Comparison of ENCODE assay signal across 14 mouse cellular contexts in genomic region chr12:71345471-71345870, GRCm38 (mm10). TPM values are rescaled to one million over a fixed set of nuclear protein-coding genes. Genes with fewer than 3 reads are reported as not detected.
A peak's percentile ranks its signal among the peaks of the same experiment; 100 is the strongest.
DNase-seq lines count a peak whose midpoint lies in the region; ATAC-seq and TF ChIP-seq lines count a peak whose summit lies in the region.
"Had no signal": no experiment of that assay in that cellular context is flagged by ENCODE, and none has a peak within 500 bp of the region (broad histone marks: within the 10 kb centered on the region; RNA-seq: fewer than 3 reads in every experiment).

No protein-coding gene starts in this region.

- TF ChIP-seq POLR2A in lung, adult 2 months (IDR thresholded peaks at IDR 0.05; ENCODE audit: borderline replicate concordance, extremely low read depth, low read depth, low read length), result no peak

- WGBS in heart, embryonic 13.5 days, result 59% methylated on average over 7 of the region's 7 CpGs
- WGBS in lung, embryonic 14.5 days, result 24% methylated on average over 7 of the region's 7 CpGs
- WGBS in lung, adult 2 months, result 63% methylated on average over 7 of the region's 7 CpGs
- 45% methylated on average over 7 of the region's 7 CpGs for WGBS in stomach, embryonic 16.5 days

- DNase-seq in heart, postnatal 25 days (ENCODE audit: low spot score), result no peak
- DNase-seq in lung, embryonic 14.5 days, result peak; percentile 62
- DNase-seq in lung, adult 2 months, result no peak
- peak; percentile 14 for DNase-seq in kidney, postnatal 14 days
- no peak for DNase-seq in cerebellum, postnatal 14 days
- DNase-seq: adrenal gland, postnatal 25 days; cerebellum, postnatal 25 days; layer of hippocampus, adult 9-11 months had no signal

- H3K9ac ChIP-seq in heart, embryonic 13.5 days, result no peak overlapping the region
- H3K9ac ChIP-seq in lung, embryonic 14.5 days, result no peak overlapping the region
- H3K9ac ChIP-seq in stomach, embryonic 16.5 days (ENCODE audit: low read length), result no peak overlapping the region
- H3K9ac ChIP-seq: hindbrain, embryonic 13.5 days had no signal

- no peaks in the 10 kb centered on the region for H3K36me3 ChIP-seq in heart, embryonic 13.5 days
- H3K36me3 ChIP-seq in lung, embryonic 14.5 days (ENCODE audit: insufficient read depth), result no peaks in the 10 kb centered on the region
- H3K36me3 ChIP-seq in stomach, embryonic 16.5 days (ENCODE audit: control insufficient read depth, insufficient read depth, low read length), result no peaks in the 10 kb centered on the region
- H3K36me3 ChIP-seq: hindbrain, embryonic 13.5 days had no signal

- H3K4me3 ChIP-seq in heart, embryonic 13.5 days, result no peak overlapping the region
- no peak overlapping the region for H3K4me3 ChIP-seq in lung, embryonic 14.5 days (ENCODE audit: low read depth, low read length)
- H3K4me3 ChIP-seq in lung, adult 2 months (replicated peaks; ENCODE audit: extremely low read depth, low read depth, low read length), result no peak overlapping the region
- H3K4me3 ChIP-seq in stomach, embryonic 16.5 days (replicated peaks; ENCODE audit: low read length), result no peak overlapping the region
- H3K4me3 ChIP-seq: erythroblast, embryonic 14.5 days; hindbrain, embryonic 13.5 days had no signal

- H3K27me3 ChIP-seq in heart, embryonic 13.5 days (replicated peaks), result no peaks in the 10 kb centered on the region
- H3K27me3 ChIP-seq in lung, embryonic 14.5 days (ENCODE audit: insufficient read depth, low read length), result no peaks in the 10 kb centered on the region
- H3K27me3 ChIP-seq in stomach, embryonic 16.5 days (ENCODE audit: control insufficient read depth, insufficient read depth, low read length), result no peaks in the 10 kb centered on the region
- H3K27me3 ChIP-seq: hindbrain, embryonic 13.5 days had no signal

- H3K27ac ChIP-seq in heart, embryonic 13.5 days (replicated peaks), result 0 out of 2 replicates have a peak overlapping the region, but pooled peaks have one; percentile 34
- H3K27ac ChIP-seq in lung, embryonic 14.5 days (ENCODE audit: low read depth), result peak overlapping the region; percentile 81
- H3K27ac ChIP-seq in stomach, embryonic 16.5 days (ENCODE audit: low read length), result peak overlapping the region; percentile 20
- H3K27ac ChIP-seq: hindbrain, embryonic 13.5 days had no signal

- intact Hi-C loops in heart, postnatal 25 days (cut with DNase I), result no loop called here

- ATAC-seq in heart, embryonic 13.5 days (ENCODE audit: extremely low read depth, insufficient number of reproducible peaks, low FRiP score, low TSS enrichment), result no peak
- ATAC-seq in lung, embryonic 14.5 days (ENCODE audit: insufficient read depth), result peak; percentile 60; the same call in 1 of the 2 replicates
- no peak for ATAC-seq in stomach, embryonic 16.5 days (ENCODE audit: insufficient read depth, low FRiP score)
- no peak for ATAC-seq in CD4-positive, CD25-positive, alpha-beta regulatory T cell, adult 4 months

- H3K4me2 ChIP-seq in heart, embryonic 13.5 days, result no peak overlapping the region
- no peak overlapping the region; the same call in 1 of the 2 replicates for H3K4me2 ChIP-seq in lung, embryonic 14.5 days
- no peak overlapping the region for H3K4me2 ChIP-seq in stomach, embryonic 16.5 days (ENCODE audit: low read depth, low read length)
- H3K4me2 ChIP-seq: hindbrain, embryonic 13.5 days; midbrain, embryonic 11.5 days had no signal

- no peaks in the 10 kb centered on the region for H3K9me3 ChIP-seq in heart, embryonic 13.5 days
- H3K9me3 ChIP-seq in lung, embryonic 14.5 days (ENCODE audit: low read depth, low read length), result no peaks in the 10 kb centered on the region
- H3K9me3 ChIP-seq in stomach, embryonic 16.5 days (replicated peaks; ENCODE audit: control insufficient read depth, low read length), result no peaks in the 10 kb centered on the region
- H3K9me3 ChIP-seq: hindbrain, embryonic 13.5 days had no signal

- no peak for TF ChIP-seq CTCF in lung, embryonic 14.5 days (IDR thresholded peaks at IDR 0.05; ENCODE audit: low read depth)
- TF ChIP-seq CTCF in lung, adult 2 months (IDR thresholded peaks at IDR 0.05; ENCODE audit: insufficient read depth, low read length), result no peak

- H3K4me1 ChIP-seq in heart, embryonic 13.5 days, result peaks cover 16% of the 10 kb centered on the region; the same call in 1 of the 2 replicates
- H3K4me1 ChIP-seq in lung, embryonic 14.5 days (ENCODE audit: insufficient read depth), result peaks cover 17% of the 10 kb centered on the region
- H3K4me1 ChIP-seq in lung, adult 2 months (ENCODE audit: control insufficient read depth, insufficient read depth, low read length), result no peaks in the 10 kb centered on the region; the same call in 1 of the 2 replicates
- H3K4me1 ChIP-seq in stomach, embryonic 16.5 days (ENCODE audit: control insufficient read depth, insufficient read depth, low read length), result peaks cover 6% of the 10 kb centered on the region

RNA-seq across cellular contexts. Expression of gene Dact1, which starts 35.8 kb away (rescaled TPM):
- 8.6 and 9.7 TPM in 2 replicates for polyA plus RNA-seq in heart, embryonic 13.5 days (2015; fragmentation: Nextera tagmentation; extraction: Ambion mirVana)
- total RNA-seq in heart, postnatal 25 days (2021), result 1 to 10 TPM; 5.0 to 5.8 TPM
- polyA plus RNA-seq in lung, embryonic 14.5 days (2014; fragmentation: Nextera tagmentation; extraction: Ambion mirVana), result 9.0 and 10.4 TPM in 2 replicates
- 7.5 and 8.7 TPM in 2 replicates for polyA plus RNA-seq in lung, adult 2 months (2012; rRNA removed)
- polyA plus RNA-seq in stomach, embryonic 16.5 days (2015; fragmentation: Nextera tagmentation; extraction: Ambion mirVana), result 6.3 and 8.7 TPM in 2 replicates
- not detected for polyA plus RNA-seq in CD4-positive, CD25-positive, alpha-beta regulatory T cell, adult 4 months (2017; shearing (Covaris generic))
- polyA plus RNA-seq: erythroblast, embryonic 14.5 days had no signal

Comparison
In these comparisons a context has a peak if more than half of its experiments do, and no peak if none do; other contexts are left out.
1. DNase-seq: peak in lung, embryonic 14.5 days (single experiment) and kidney, postnatal 14 days (single experiment); none in heart, postnatal 25 days (single experiment), lung, adult 2 months (single experiment) and cerebellum, postnatal 14 days (0 of 2).
2. H3K27ac ChIP-seq: peak in every context shown above with its lines; median percentile 81 in lung, embryonic 14.5 days; 34 in heart, embryonic 13.5 days; 20 in stomach, embryonic 16.5 days.